Mouse (Mus musculus): ENCODE results near the gene Ube2j1. TPM values are rescaled to one million over a fixed set of nuclear protein-coding genes. Genes with fewer than 3 reads are reported as not detected.

Ube2j1 gene
- polyA plus RNA-seq, 1 experiment from 2014 or later, result 30.2 TPM

DNA sequence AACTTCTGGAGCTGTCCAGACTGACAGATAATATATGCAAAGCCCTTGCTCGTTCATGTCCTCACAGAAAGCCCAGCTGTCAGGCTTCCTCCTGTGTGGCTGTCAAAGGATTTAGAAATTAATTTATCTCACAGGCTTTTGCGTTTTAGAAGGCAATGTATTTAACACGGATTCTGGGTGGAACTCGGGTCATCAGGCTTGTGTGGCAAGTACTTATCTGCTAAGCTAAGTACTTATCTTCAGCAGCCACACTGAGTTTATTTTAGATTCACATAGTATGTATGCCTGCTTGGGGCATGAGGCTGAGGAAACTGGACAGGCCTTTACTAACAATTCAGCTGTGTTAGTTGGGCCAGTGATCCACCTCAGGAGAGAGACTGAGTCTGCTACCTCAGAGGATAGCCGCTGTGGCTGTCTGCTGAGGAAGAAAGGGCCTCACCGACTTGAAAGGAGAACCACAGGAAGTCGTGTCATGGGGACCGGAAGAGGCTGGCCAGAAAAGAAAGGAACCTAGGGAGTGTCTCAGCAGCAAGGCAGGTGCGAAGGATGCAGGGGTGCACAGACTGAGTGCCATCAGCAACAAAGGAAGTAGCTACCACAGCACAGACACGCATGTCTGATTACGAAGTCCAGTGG lies 41.4 kb downstream of the Ube2j1 start:
- Histone ChIP-seq H3K27me3 (ENCODE audit: control insufficient read depth, insufficient read depth, low read length) (no peaks in the 10 kb centered on the region), H3K9ac (ENCODE audit: low read length) (no peak overlapping the region), H3K27ac (replicated peaks in 1 of 2; ENCODE audit: control insufficient read depth in 1 of 2, insufficient read depth in 1 of 2, low read depth in 2 of 2, low read length in 2 of 2) (no peak overlapping the region), H3K4me3 (ENCODE audit: control insufficient read depth in 1 of 2, insufficient read depth in 1 of 2, low read depth in 1 of 2, low read length in 2 of 2) (no peak overlapping the region), H3K36me3 (ENCODE audit: control insufficient read depth, insufficient read depth, low read length) (no peaks in the 10 kb centered on the region), H3K4me2 (ENCODE audit: low read length) (no peak overlapping the region), H3K9me3 (ENCODE audit: control insufficient read depth, low read length) (no peaks in the 10 kb centered on the region), H3K4me1 (ENCODE audit: control insufficient read depth in 2 of 2, insufficient read depth in 2 of 2, low read length in 2 of 2) (peaks cover 0 to 6% of the 10 kb centered on the region in 2 experiments; a peak in 2 of 4 replicates)
- ATAC-seq (ENCODE audit: insufficient number of reproducible peaks, insufficient read depth, low FRiP score, low read depth), result no peak
- 41% methylated on average over 11 of the region's 11 CpGs for WGBS

DNA sequence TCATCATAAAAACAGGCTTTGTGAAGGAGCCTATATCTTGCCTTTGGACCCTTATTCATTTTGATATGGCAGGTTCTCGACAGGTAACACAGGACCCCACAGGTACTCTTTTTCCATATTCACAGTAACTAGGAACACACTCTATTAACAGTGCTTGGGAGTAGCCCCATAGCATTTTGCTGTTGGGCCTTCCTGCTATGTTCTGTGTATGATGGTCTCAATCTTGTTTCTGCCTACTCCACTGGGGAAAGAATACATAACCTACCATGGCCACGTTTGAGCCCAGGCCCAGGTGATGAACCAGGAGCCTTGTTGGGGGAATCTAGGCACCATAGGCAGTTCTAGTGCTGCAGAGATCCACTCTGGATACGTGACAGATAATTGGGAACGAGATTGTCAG lies 43.2 kb downstream of the Ube2j1 start:
- Histone ChIP-seq H3K27me3 (ENCODE audit: control insufficient read depth, insufficient read depth, low read length) (no peaks in the 10 kb centered on the region), H3K27ac (replicated peaks in 1 of 2; ENCODE audit: control insufficient read depth in 1 of 2, insufficient read depth in 1 of 2, low read depth in 2 of 2, low read length in 2 of 2) (no peak overlapping the region), H3K4me2 (ENCODE audit: low read length) (no peak overlapping the region), H3K9ac (ENCODE audit: low read length) (no peak overlapping the region), H3K4me1 (ENCODE audit: control insufficient read depth in 2 of 2, insufficient read depth in 2 of 2, low read length in 2 of 2) (peaks cover 0 to 6% of the 10 kb centered on the region in 2 experiments; a peak in 2 of 4 replicates), H3K9me3 (ENCODE audit: control insufficient read depth, low read length) (no peaks in the 10 kb centered on the region), H3K4me3 (ENCODE audit: control insufficient read depth in 1 of 2, insufficient read depth in 1 of 2, low read depth in 1 of 2, low read length in 2 of 2) (no peak overlapping the region), H3K36me3 (ENCODE audit: control insufficient read depth, insufficient read depth, low read length) (no peaks in the 10 kb centered on the region)
- no peak for ATAC-seq (ENCODE audit: insufficient number of reproducible peaks, insufficient read depth, low FRiP score, low read depth)
- 79% methylated on average over 4 of the region's 4 CpGs for WGBS

GRCm38 (mm10) chr4:33074851-33075250 lies 43.6 kb downstream of the Ube2j1 start:
- no peaks in the 10 kb centered on the region for H3K36me3 ChIP-seq (ENCODE audit: control insufficient read depth, insufficient read depth, low read length)
- H3K9ac ChIP-seq (ENCODE audit: low read length), result no peak overlapping the region
- WGBS, result 73% methylated on average over 5 of the region's 5 CpGs
- H3K4me3 ChIP-seq (ENCODE audit: control insufficient read depth in 1 of 2, insufficient read depth in 1 of 2, low read depth in 1 of 2, low read length in 2 of 2), result no peak overlapping the region
- no peaks in the 10 kb centered on the region for H3K27me3 ChIP-seq (ENCODE audit: control insufficient read depth, insufficient read depth, low read length)
- no peak for ATAC-seq (ENCODE audit: insufficient number of reproducible peaks, insufficient read depth, low FRiP score, low read depth)
- H3K27ac ChIP-seq (replicated peaks in 1 of 2; ENCODE audit: control insufficient read depth in 1 of 2, insufficient read depth in 1 of 2, low read depth in 2 of 2, low read length in 2 of 2), result no peak overlapping the region
- H3K4me1 ChIP-seq (ENCODE audit: control insufficient read depth in 2 of 2, insufficient read depth in 2 of 2, low read length in 2 of 2), result peaks cover 0 to 6% of the 10 kb centered on the region in 2 experiments; a peak in 2 of 4 replicates
- no peaks in the 10 kb centered on the region for H3K9me3 ChIP-seq (ENCODE audit: control insufficient read depth, low read length)
- no peak overlapping the region for H3K4me2 ChIP-seq (ENCODE audit: low read length)

GRCm38 (mm10) chr4:33075776-33076524 lies 44.7 kb downstream of the Ube2j1 start:
- WGBS, result 80% methylated on average over 5 of the region's 5 CpGs
- H3K9ac ChIP-seq (ENCODE audit: low read length), result no peak overlapping the region
- no peak for ATAC-seq (ENCODE audit: insufficient number of reproducible peaks, insufficient read depth, low FRiP score, low read depth)

GRCm38 (mm10) chr4:33077161-33077560 lies 45.9 kb downstream of the Ube2j1 start:
- no peak overlapping the region for H3K4me2 ChIP-seq (ENCODE audit: low read length)
- no peaks in the 10 kb centered on the region for H3K9me3 ChIP-seq (ENCODE audit: control insufficient read depth, low read length)
- no peak for ATAC-seq (ENCODE audit: insufficient number of reproducible peaks, insufficient read depth, low FRiP score, low read depth)
- H3K36me3 ChIP-seq (ENCODE audit: control insufficient read depth, insufficient read depth, low read length), result no peaks in the 10 kb centered on the region
- H3K4me1 ChIP-seq (ENCODE audit: control insufficient read depth in 2 of 2, insufficient read depth in 2 of 2, low read length in 2 of 2), result peaks cover 0 to 6% of the 10 kb centered on the region in 2 experiments; a peak in 2 of 4 replicates
- H3K27ac ChIP-seq (replicated peaks in 1 of 2; ENCODE audit: control insufficient read depth in 1 of 2, insufficient read depth in 1 of 2, low read depth in 2 of 2, low read length in 2 of 2), result no peak overlapping the region
- H3K4me3 ChIP-seq (ENCODE audit: control insufficient read depth in 1 of 2, insufficient read depth in 1 of 2, low read depth in 1 of 2, low read length in 2 of 2), result no peak overlapping the region
- whole genome bisulfite sequencing, result 69% methylated on average over 11 of the region's 11 CpGs
- H3K9ac ChIP-seq (ENCODE audit: low read length), result no peak overlapping the region
- no peaks in the 10 kb centered on the region for H3K27me3 ChIP-seq (ENCODE audit: control insufficient read depth, insufficient read depth, low read length)

More at GRCm38 (mm10) chr4:33075776-33076524, 44.7 kb downstream of the Ube2j1 start:
- Histone ChIP-seq H3K27ac (replicated peaks in 1 of 2; ENCODE audit: control insufficient read depth in 1 of 2, insufficient read depth in 1 of 2, low read depth in 2 of 2, low read length in 2 of 2) (no peak overlapping the region), H3K4me2 (ENCODE audit: low read length) (no peak overlapping the region), H3K9me3 (ENCODE audit: control insufficient read depth, low read length) (no peaks in the 10 kb centered on the region), H3K4me1 (ENCODE audit: control insufficient read depth in 2 of 2, insufficient read depth in 2 of 2, low read length in 2 of 2) (peaks cover 0 to 6% of the 10 kb centered on the region in 2 experiments; a peak in 2 of 4 replicates), H3K27me3 (ENCODE audit: control insufficient read depth, insufficient read depth, low read length) (no peaks in the 10 kb centered on the region), H3K4me3 (ENCODE audit: control insufficient read depth in 1 of 2, insufficient read depth in 1 of 2, low read depth in 1 of 2, low read length in 2 of 2) (no peak overlapping the region), H3K36me3 (ENCODE audit: control insufficient read depth, insufficient read depth, low read length) (no peaks in the 10 kb centered on the region)

GRCm38 (mm10) chr4:33077724-33078123 lies 46.5 kb downstream of the Ube2j1 start:
- no peak for ATAC-seq (ENCODE audit: insufficient number of reproducible peaks, insufficient read depth, low FRiP score, low read depth)
- H3K4me2 ChIP-seq (ENCODE audit: low read length), result no peak overlapping the region
- no peak overlapping the region for H3K4me3 ChIP-seq (ENCODE audit: control insufficient read depth in 1 of 2, insufficient read depth in 1 of 2, low read depth in 1 of 2, low read length in 2 of 2)
- no peak overlapping the region for H3K27ac ChIP-seq (replicated peaks in 1 of 2; ENCODE audit: control insufficient read depth in 1 of 2, insufficient read depth in 1 of 2, low read depth in 2 of 2, low read length in 2 of 2)
- no peaks in the 10 kb centered on the region for H3K36me3 ChIP-seq (ENCODE audit: control insufficient read depth, insufficient read depth, low read length)
- H3K4me1 ChIP-seq (ENCODE audit: control insufficient read depth in 2 of 2, insufficient read depth in 2 of 2, low read length in 2 of 2), result peaks cover 0 to 3% of the 10 kb centered on the region in 2 experiments; a peak in 1 of 4 replicates
- WGBS, result 56% methylated on average over 8 of the region's 8 CpGs
- H3K9ac ChIP-seq (ENCODE audit: low read length), result no peak overlapping the region
- H3K9me3 ChIP-seq (ENCODE audit: control insufficient read depth, low read length), result no peaks in the 10 kb centered on the region
- H3K27me3 ChIP-seq (ENCODE audit: control insufficient read depth, insufficient read depth, low read length), result no peaks in the 10 kb centered on the region

- no peaks in the 10 kb centered on the region for H3K36me3 ChIP-seq (ENCODE audit: control insufficient read depth, insufficient read depth, low read length)
- H3K4me1 ChIP-seq (ENCODE audit: control insufficient read depth in 2 of 2, insufficient read depth in 2 of 2, low read length in 2 of 2), result no peaks in the 10 kb centered on the region
- H3K27me3 ChIP-seq (ENCODE audit: control insufficient read depth, insufficient read depth, low read length), result no peaks in the 10 kb centered on the region
- no peak overlapping the region for H3K4me2 ChIP-seq (ENCODE audit: low read length)
- WGBS, result 87% methylated on average over 3 of the region's 3 CpGs
- H3K9ac ChIP-seq (ENCODE audit: low read length), result no peak overlapping the region
- ATAC-seq (ENCODE audit: insufficient number of reproducible peaks, insufficient read depth, low FRiP score, low read depth), result no peak
- no peak overlapping the region for H3K27ac ChIP-seq (replicated peaks in 1 of 2; ENCODE audit: control insufficient read depth in 1 of 2, insufficient read depth in 1 of 2, low read depth in 2 of 2, low read length in 2 of 2)
- no peak overlapping the region for H3K4me3 ChIP-seq (ENCODE audit: control insufficient read depth in 1 of 2, insufficient read depth in 1 of 2, low read depth in 1 of 2, low read length in 2 of 2)
- no peaks in the 10 kb centered on the region for H3K9me3 ChIP-seq (ENCODE audit: control insufficient read depth, low read length)
Observed at GRCm38 (mm10) chr4:33078492-33078891, 47.3 kb downstream of the Ube2j1 start.

Data from heart, embryonic 14.5 days (tissue).